Mouse (Mus musculus) heart, adult 2 months (tissue): Measurements from ENCODE around the gene Ccdc142. TPM values are rescaled to one million over a fixed set of nuclear protein-coding genes. Genes with fewer than 3 reads are reported as not detected.

Source experiments
- DNase-seq, 2 experiments: peaks; one replicate each; pipeline ENCODE4 v3.0.0; 2021
- H3K27ac ChIP-seq: fragments of 200-600 bp; 2 replicates; pipeline ENCODE4 v1.8.1; 2022
- H3K27me3 ChIP-seq: fragments of 200-500 bp; 2 replicates; pipeline ENCODE4 v1.6.1; 2012; ENCODE audit warnings: mild to moderate bottlenecking, low read length, inconsistent platforms, mixed read lengths; ENCODE audit not compliant: control insufficient read depth, insufficient read depth
- H3K36me3 ChIP-seq: fragments of 200-500 bp; 2 replicates; pipeline ENCODE4 v1.6.1; 2012; ENCODE audit warnings: low read length, inconsistent platforms; ENCODE audit not compliant: control insufficient read depth, insufficient read depth
- H3K4me1 ChIP-seq: fragments of 200-500 bp; 2 replicates; pipeline ENCODE4 v1.6.1; 2011; ENCODE audit warnings: low read length; ENCODE audit not compliant: control insufficient read depth, insufficient read depth
- H3K4me3 ChIP-seq: fragments of 200-600 bp; 2 replicates; pipeline ENCODE4 v1.8.1; 2022
- H3K79me2 ChIP-seq: fragments of 200-500 bp; replicated peaks from 2 replicates; pipeline ENCODE4 v1.6.1; 2012; ENCODE audit warnings: mild to moderate bottlenecking, inconsistent platforms, low read length, moderate library complexity, mixed read lengths; ENCODE audit not compliant: control insufficient read depth, insufficient read depth
- H3K9ac ChIP-seq: fragments of 200-500 bp; 2 replicates; pipeline ENCODE4 v1.6.1; 2012; ENCODE audit warnings: low read depth, mild to moderate bottlenecking, control low read depth, inconsistent platforms, low read length, mixed read lengths
- CTCF ChIP-seq: fragments of 200-600 bp; IDR thresholded peaks from 2 replicates; pipeline ENCODE4 v1.8.1; 2022; ENCODE audit warnings: antibody characterized with exemption, mild to moderate bottlenecking, moderate library complexity
- EP300 ChIP-seq: fragments of 200-500 bp; IDR thresholded peaks from 2 replicates; pipeline ENCODE4 v1.6.1; 2011; ENCODE audit warnings: low read depth, low read length, control low read depth; ENCODE audit not compliant: insufficient read depth
- POLR2A ChIP-seq: fragments of 200-500 bp; IDR thresholded peaks from 2 replicates; pipeline ENCODE4 v1.6.1; 2011; ENCODE audit warnings: mild to moderate bottlenecking, low read depth, low read length, control low read depth; ENCODE audit not compliant: insufficient read depth
- WGBS: fragments of 180-500 bp; shearing (Covaris S2); methylation state at CpG from one replicate; pipeline ENCODE4 v1.1.7; 2018; 5-methylcytosine and 5-hydroxymethylcytosine counted together
- intact Hi-C: fragments of 180-260 bp; cut with DNase I; formaldehyde crosslinking; loops from one replicate; pipeline ENCODE4 v1.15.1; 2025
- polyA plus RNA-seq: library from polyadenylated mRNA; depleted of rRNA; stranded (reverse); fragments of >200 nt; gene quantifications from 2 replicates; pipeline ENCODE4 v1.2.3, GENCODE M21; 2012
- total RNA-seq, 2 experiments: library from RNA; stranded (reverse); gene quantifications; 2 replicates each; pipeline ENCODE4 v1.2.3; 2021

The Ccdc142 gene
- total and polyA plus RNA-seq, 3 experiments: 2.0 to 2.5 (median 2.4) TPM

DNA sequence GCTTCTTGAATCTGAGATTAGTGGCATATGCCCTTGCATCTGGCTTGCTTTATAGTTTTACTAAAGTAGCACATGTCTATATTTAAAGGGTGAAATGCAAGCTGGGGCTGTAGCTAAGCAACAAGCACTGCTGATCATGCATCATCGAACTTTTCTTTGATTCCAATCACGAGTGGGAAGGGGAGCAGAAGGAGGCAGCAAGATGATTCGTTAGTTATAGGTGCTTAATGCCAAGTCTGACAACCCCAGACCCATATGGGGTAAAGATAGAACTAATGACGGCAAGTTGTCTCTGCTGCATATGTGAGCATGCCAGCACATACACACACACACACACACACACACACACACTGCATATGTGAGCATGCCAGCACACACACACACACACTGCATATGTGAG is 2.8 kb downstream of the Ccdc142 start:
- no peaks in the 10 kb centered on the region for H3K36me3 ChIP-seq
- no peak overlapping the region for H3K27ac ChIP-seq
- H3K4me3 ChIP-seq: no peak overlapping the region
- H3K9ac ChIP-seq: no peak overlapping the region
- peaks cover 4% of the 10 kb centered on the region for H3K4me1 ChIP-seq
- DNase-seq: no peak
- WGBS: 88% methylated on average over 4 of the region's 4 CpGs
- no peaks in the 10 kb centered on the region for H3K27me3 ChIP-seq
- H3K79me2 ChIP-seq: no peaks in the 10 kb centered on the region; the same call in 1 of the 2 replicates
- no peak for TF ChIP-seq POLR2A
- TF ChIP-seq EP300: no peak
- TF ChIP-seq CTCF: no peak
- intact Hi-C loops: loop anchor here (10.0 kb wide), 1 partner anchor 161 kb away; no protein-coding TSS in a partner anchor

DNA sequence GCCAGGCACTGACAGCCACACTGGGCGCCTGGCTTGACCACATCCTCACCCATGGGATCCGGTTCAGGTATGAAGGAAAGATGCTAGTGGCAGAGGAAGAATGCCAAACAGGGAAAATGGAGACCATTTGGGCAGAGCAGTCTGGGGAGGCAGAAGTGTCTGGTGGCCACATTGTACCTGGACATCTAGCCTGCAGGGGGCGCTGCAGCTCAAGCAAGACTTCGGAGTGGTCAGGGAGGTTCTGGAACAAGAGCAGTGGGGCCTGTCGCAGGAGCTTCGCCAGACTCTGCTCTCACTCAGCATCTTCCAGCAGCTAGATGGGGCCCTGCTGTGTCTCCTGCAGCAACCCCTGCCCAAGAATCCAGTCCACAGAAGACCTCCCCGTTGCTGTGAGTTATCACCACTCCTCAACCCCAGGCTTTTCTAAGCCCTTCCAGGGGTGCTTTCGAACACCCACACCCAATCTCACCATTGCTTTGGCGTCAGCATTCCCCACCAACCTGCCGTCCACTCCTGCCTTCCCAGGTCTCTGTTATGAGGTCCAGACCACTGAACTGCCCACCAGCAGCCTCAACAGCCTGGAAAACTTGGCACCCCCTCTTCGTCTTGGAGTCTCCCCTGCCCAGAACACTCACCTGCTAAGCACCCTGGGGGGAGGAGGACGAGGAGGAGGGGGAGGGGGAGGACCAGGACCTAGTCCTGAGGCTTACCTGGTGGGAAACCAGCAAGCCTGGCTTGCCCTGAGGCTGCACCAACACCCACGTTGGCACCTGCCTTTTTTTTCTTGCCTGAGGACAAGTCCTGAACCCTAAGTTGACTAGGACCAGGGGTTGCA is 6.4 kb downstream of the Ccdc142 start:
- Histone ChIP-seq H3K79me2 (no peaks in the 10 kb centered on the region; the same call in 1 of the 2 replicates), H3K9ac (no peak overlapping the region), H3K4me1 (peaks cover 3% of the 10 kb centered on the region; the same call in 1 of the 2 replicates), H3K27me3 (no peaks in the 10 kb centered on the region), H3K27ac (no peak overlapping the region; the same call in 1 of the 2 replicates), H3K4me3 (peak overlapping the region; percentile 75; the same call in 1 of the 2 replicates), H3K36me3 (no peaks in the 10 kb centered on the region)
- TF ChIP-seq CTCF (peak; percentile 83), POLR2A (no peak), EP300 (no peak)
- intact Hi-C loops: loop anchor here (2.0 to 10.0 kb wide), 3 partner anchors 51 to 157 kb away; partner anchors contain the start of genes Aup1 and Htra2
- WGBS: 44% methylated on average over 13 of the region's 13 CpGs
- DNase-seq: peak; percentile 70 to 80

- Histone ChIP-seq H3K4me1 (0 out of 2 replicates have a peak, but pooled peaks cover 1% of the 10 kb centered on the region), H3K27ac (peak within 1 kb of the TSS; percentile 90), H3K4me3 (peak within 1 kb of the TSS; percentile 75), H3K79me2 (no peaks in the 10 kb centered on the region; the same call in 1 of the 2 replicates), H3K27me3 (no peaks in the 10 kb centered on the region), H3K36me3 (no peaks in the 10 kb centered on the region), H3K9ac (peak within 1 kb of the TSS; percentile 83)
- DNase-seq: peak; percentile 88 to 90
- intact Hi-C loops: loop anchor here (1.0 to 10.0 kb wide), 3 partner anchors 16 to 156 kb away; partner anchors contain the start of genes Aup1, Htra2 and Ino80b
- TF ChIP-seq CTCF: no peak
- peak; percentile 88 for TF ChIP-seq POLR2A
- peak; percentile 72; the same call in 1 of the 2 replicates for TF ChIP-seq EP300
- WGBS: under 1% methylated on average over 76 of the region's 76 CpGs
These were observed 7.6 kb downstream of the Ccdc142 start, which contains the start of gene Mrpl53 for GRCm38 (mm10) chr6:83108762-83109668. Gene Mrpl53 (plus strand): TSS chr6:83109040.

- H3K27ac ChIP-seq: no peak overlapping the region
These were observed 10.2 kb downstream of the Ccdc142 start for GRCm38 (mm10) chr6:83111510-83112136.

GRCm38 (mm10) chr6:83115011-83115671 is 13.7 kb downstream of the Ccdc142 start, which contains the start of gene Mogs:
Gene Mogs (plus strand): TSS chr6:83115496.
- Histone ChIP-seq H3K79me2 (no peaks in the 10 kb centered on the region), H3K27ac (peak within 1 kb of the TSS; percentile 80), H3K36me3 (no peaks in the 10 kb centered on the region), H3K27me3 (no peaks in the 10 kb centered on the region), H3K4me3 (peak within 1 kb of the TSS; percentile 90), H3K4me1 (peaks cover 4% of the 10 kb centered on the region), H3K9ac (peak within 1 kb of the TSS; percentile 77)
- intact Hi-C loops: loop anchor here (2.0 kb wide), 1 partner anchor 50 kb away; the partner anchor contains the start of gene Dctn1
- WGBS: under 1% methylated on average over 54 of the region's 58 CpGs
- peak; percentile 96 for DNase-seq
- TF ChIP-seq EP300 (0 out of 2 replicates have a peak, but pooled peaks have one; percentile 70), CTCF (peak; percentile 70), POLR2A (peak; percentile 98)

More at GRCm38 (mm10) chr6:83111510-83112136, 10.2 kb downstream of the Ccdc142 start:
- DNase-seq: no peak
- Histone ChIP-seq H3K4me1 (peaks cover 5% of the 10 kb centered on the region), H3K79me2 (no peaks in the 10 kb centered on the region; the same call in 1 of the 2 replicates), H3K9ac (no peak overlapping the region), H3K36me3 (no peaks in the 10 kb centered on the region), H3K27me3 (no peaks in the 10 kb centered on the region), H3K4me3 (no peak overlapping the region)
- TF ChIP-seq CTCF (no peak), EP300 (no peak), POLR2A (no peak)
- WGBS: 73% methylated on average over 4 of the region's 4 CpGs
- intact Hi-C loops: no loop called here
